Comparison of ENCODE assay signal across 8 mouse cellular contexts in the genomic region with DNA sequence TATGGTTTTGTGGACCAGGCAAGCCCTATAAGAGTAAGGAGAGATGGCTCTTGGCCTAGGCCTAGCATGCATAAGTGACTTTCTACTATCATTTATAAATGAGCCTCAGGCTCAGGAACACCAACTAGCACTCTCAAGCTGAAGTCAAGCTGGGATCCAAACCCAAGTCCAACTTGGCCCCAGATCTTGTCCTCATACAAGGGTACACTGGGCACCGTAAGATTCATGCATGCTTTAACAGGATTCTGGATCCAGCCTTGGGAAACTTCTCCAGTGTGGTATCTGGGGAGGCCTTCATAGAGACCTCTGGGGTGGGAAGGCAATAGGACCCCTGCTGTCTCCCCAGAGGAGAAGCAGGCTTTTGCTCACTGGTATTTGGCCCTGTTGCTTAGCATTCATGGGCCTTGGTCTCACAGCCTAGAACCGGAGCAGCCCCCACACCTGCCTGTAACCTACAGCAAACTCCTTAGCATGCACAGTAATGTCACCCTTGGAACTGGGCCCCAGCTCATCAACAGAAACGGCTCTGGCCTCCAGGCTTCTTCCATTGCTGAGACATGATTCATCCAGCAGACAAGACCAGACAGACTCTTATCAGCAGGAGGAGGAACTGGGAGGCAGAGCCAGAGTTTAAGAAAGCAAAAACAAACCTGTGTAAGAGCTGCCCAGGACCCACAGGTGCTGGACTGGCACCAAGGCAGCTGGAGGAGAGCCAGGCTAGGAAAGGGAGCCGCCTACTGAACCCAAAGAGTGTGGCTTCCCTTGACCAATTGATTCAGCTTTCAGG. TPM values are rescaled to one million over a fixed set of nuclear protein-coding genes. Genes with fewer than 3 reads are reported as not detected.
DNase-seq lines count a peak whose midpoint lies in the region; ATAC-seq lines count a peak whose summit lies in the region.

No protein-coding gene starts in this region.

- H3K36me3 ChIP-seq in heart, embryonic 10.5 days: no peaks in the 10 kb centered on the region
- no peaks in the 10 kb centered on the region for H3K36me3 ChIP-seq in limb, embryonic 15.5 days

- intact Hi-C loops in left cerebral cortex, postnatal 25 days (cut with DNase I): no loop called here

- 63% methylated on average over 4 of the region's 4 CpGs for WGBS in heart, embryonic 10.5 days
- 66% methylated on average over 4 of the region's 4 CpGs for WGBS in limb, embryonic 15.5 days

- peaks cover 37% of the 10 kb centered on the region for H3K4me1 ChIP-seq in heart, embryonic 10.5 days
- H3K4me1 ChIP-seq in limb, embryonic 15.5 days: no peaks in the 10 kb centered on the region

- H3K4me2 ChIP-seq in limb, embryonic 15.5 days: no peak overlapping the region

- no peak overlapping the region for H3K9ac ChIP-seq in limb, embryonic 15.5 days

- peak; percentile 27; the same call in 1 of the 2 replicates for ATAC-seq in limb, embryonic 15.5 days (ENCODE audit: insufficient number of reproducible peaks, low FRiP score, low TSS enrichment, low read depth)

- no peak overlapping the region for H3K4me3 ChIP-seq in heart, embryonic 10.5 days
- no peak overlapping the region for H3K4me3 ChIP-seq in limb, embryonic 15.5 days

- no peaks in the 10 kb centered on the region for H3K9me3 ChIP-seq in heart, embryonic 10.5 days
- no peaks in the 10 kb centered on the region for H3K9me3 ChIP-seq in limb, embryonic 15.5 days

- H3K27me3 ChIP-seq in heart, embryonic 10.5 days (ENCODE audit: insufficient read depth, poor library complexity, severe bottlenecking): no peaks in the 10 kb centered on the region
- H3K27me3 ChIP-seq in limb, embryonic 15.5 days: no peaks in the 10 kb centered on the region

- DNase-seq in heart, embryonic 10.5 days (ENCODE audit: low spot score): no peak
- no peak for DNase-seq in heart, postnatal 4 days
- DNase-seq in urinary bladder, postnatal 14 days (ENCODE audit: low spot score): peak; percentile 85
- DNase-seq in urinary bladder, adult 2 months (ENCODE audit: low spot score): no peak
- DNase-seq in left cerebral cortex, postnatal 25 days (ENCODE audit: low spot score in 2 of 2): no peak
- no peak for DNase-seq in spleen, adult 18-20 months
- no peak for DNase-seq in spleen, postnatal 4 days (ENCODE audit: low spot score in 2 of 2)

- H3K27ac ChIP-seq in heart, embryonic 10.5 days: peak overlapping the region; percentile 4
- peak overlapping the region; percentile 64 for H3K27ac ChIP-seq in limb, embryonic 15.5 days

RNA-seq across cellular contexts. Expression of gene Fem1b, which starts 6.3 kb away (rescaled TPM):
- polyA plus RNA-seq in heart, embryonic 10.5 days (2016; fragmentation: Nextera tagmentation; extraction: Ambion mirVana): 21.1 and 21.2 TPM in 2 replicates
- total RNA-seq in heart, postnatal 4 days (2021): 10 to 100 TPM; 40.3 to 41.6 TPM
- polyA plus RNA-seq in urinary bladder, adult 2 months (2012; rRNA removed): 12.6 and 15.2 TPM in 2 replicates
- 15.1 and 18.2 TPM in 2 replicates for polyA plus RNA-seq in limb, embryonic 15.5 days (2015; fragmentation: Nextera tagmentation; extraction: Ambion mirVana)
- 100 to 1,000 TPM; 103 to 115 TPM for total RNA-seq in left cerebral cortex, postnatal 25 days (2021)

RNA-seq across cellular contexts. Expression of gene Cln6, which starts 20.6 kb away (rescaled TPM):
- 17.7 and 21.4 TPM in 2 replicates for polyA plus RNA-seq in heart, embryonic 10.5 days (2016; fragmentation: Nextera tagmentation; extraction: Ambion mirVana)
- total RNA-seq in heart, postnatal 4 days (2021): 10 to 100 TPM; 25.1 to 31.4 TPM
- polyA plus RNA-seq in urinary bladder, adult 2 months (2012; rRNA removed): 26.5 and 33.1 TPM in 2 replicates
- polyA plus RNA-seq in limb, embryonic 15.5 days (2015; fragmentation: Nextera tagmentation; extraction: Ambion mirVana): 24.6 and 24.8 TPM in 2 replicates
- 10 to 100 TPM in 1 of 2 experiments, 1 to 10 TPM in 1; 9.2 to 10.5 TPM for total RNA-seq in left cerebral cortex, postnatal 25 days (2021)

RNA-seq across cellular contexts. Expression of gene Calml4, which starts 39.9 kb away (rescaled TPM):
- 0.31 and 0.94 TPM in 2 replicates for polyA plus RNA-seq in heart, embryonic 10.5 days (2016; fragmentation: Nextera tagmentation; extraction: Ambion mirVana)
- 1 to 10 TPM; 2.4 to 2.6 TPM for total RNA-seq in heart, postnatal 4 days (2021)
- polyA plus RNA-seq in urinary bladder, adult 2 months (2012; rRNA removed): 25.5 and 28.4 TPM in 2 replicates
- 16.2 and 19.4 TPM in 2 replicates for polyA plus RNA-seq in limb, embryonic 15.5 days (2015; fragmentation: Nextera tagmentation; extraction: Ambion mirVana)
- total RNA-seq in left cerebral cortex, postnatal 25 days (2021): 1 to 10 TPM; 1.4 to 2.7 TPM
